Mouse (Mus musculus) left cerebral cortex, adult 11 months (tissue): ENCODE data around the gene Nck2.

Experiments
- DNase-seq: peaks from one replicate; pipeline ENCODE4 v3.0.0; 2022; ENCODE audit warnings: low spot score

Gene Nck2

GRCm38 (mm10) chr1:43433853-43434252 lies 10.5 kb upstream of the Nck2 start:
- DNase-seq = no peak

- no peak for DNase-seq
Measured at GRCm38 (mm10) chr1:43436554-43436953, 7.8 kb upstream of the Nck2 start.

GRCm38 (mm10) chr1:43439261-43439660 lies 5.1 kb upstream of the Nck2 start:
- no peak for DNase-seq

GRCm38 (mm10) chr1:43442568-43442967 lies 1.8 kb upstream of the Nck2 start:
- DNase-seq = no peak

- DNase-seq = no peak
Measured at GRCm38 (mm10) chr1:43445170-43446088, 1.1 kb downstream of the Nck2 start.

- no peak for DNase-seq
Measured at GRCm38 (mm10) chr1:43446089-43446533, 1.7 kb downstream of the Nck2 start.

- no peak for DNase-seq
Measured at GRCm38 (mm10) chr1:43446731-43447601, 2.6 kb downstream of the Nck2 start.

GRCm38 (mm10) chr1:43447602-43448287 lies 3.4 kb downstream of the Nck2 start:
- no peak for DNase-seq

GRCm38 (mm10) chr1:43450811-43451210 lies 6.4 kb downstream of the Nck2 start:
- no peak for DNase-seq

- no peak for DNase-seq
Measured at GRCm38 (mm10) chr1:43453683-43454082, 9.3 kb downstream of the Nck2 start.

- DNase-seq = no peak
Measured at GRCm38 (mm10) chr1:43454741-43455140, 10.4 kb downstream of the Nck2 start.

- no peak for DNase-seq
Measured at GRCm38 (mm10) chr1:43455196-43455595, 10.8 kb downstream of the Nck2 start.

GRCm38 (mm10) chr1:43457012-43457766 lies 12.8 kb downstream of the Nck2 start:
- DNase-seq = no peak

- no peak for DNase-seq
Measured at GRCm38 (mm10) chr1:43460468-43460867, 16.1 kb downstream of the Nck2 start.

- no peak for DNase-seq
Measured at GRCm38 (mm10) chr1:43462666-43463065, 18.3 kb downstream of the Nck2 start.

- DNase-seq = no peak
Measured at GRCm38 (mm10) chr1:43463941-43464682, 19.7 kb downstream of the Nck2 start.

- no peak for DNase-seq
Measured at GRCm38 (mm10) chr1:43464976-43465375, 20.6 kb downstream of the Nck2 start.

GRCm38 (mm10) chr1:43465957-43466624 lies 21.7 kb downstream of the Nck2 start:
- no peak for DNase-seq

GRCm38 (mm10) chr1:43467656-43468055 lies 23.3 kb downstream of the Nck2 start:
- no peak for DNase-seq

- DNase-seq = no peak
Measured at GRCm38 (mm10) chr1:43468207-43468606, 23.8 kb downstream of the Nck2 start.
